Mouse (Mus musculus) liver, embryonic 14.5 days (tissue): Measurements from ENCODE around the gene Wdfy2. TPM values are rescaled to one million over a fixed set of nuclear protein-coding genes. Genes with fewer than 3 reads are reported as not detected.
A peak's percentile ranks its signal among the peaks of the same experiment; 100 is the strongest.

Source experiments
- ATAC-seq: fragments of 200-750 bp; cut with Nextera tagmentation; 2 replicates; pipeline ENCODE4 v1.8.0; 2017; ENCODE audit warnings: moderate number of reproducible peaks, mild to moderate bottlenecking, moderate library complexity; ENCODE audit not compliant: insufficient read depth
- DNase-seq, 3 experiments: peaks; one replicate each; pipeline ENCODE4 v3.0.0-alpha.2; 2012 to 2013; ENCODE audit warnings: low read depth in 3 of 3, low spot score in 3 of 3
- H3K27ac ChIP-seq: fragments of 300-500 bp; sonication (generic); 2 replicates; pipeline ENCODE4 v1.5.1; 2014; ENCODE audit warnings: moderate library complexity, mild to moderate bottlenecking, control low read depth, inconsistent platforms
- H3K27me3 ChIP-seq: fragments of 300-500 bp; sonication (generic); 2 replicates; pipeline ENCODE4 v1.6.1; 2014; ENCODE audit warnings: mild to moderate bottlenecking, low read length, moderate library complexity; ENCODE audit not compliant: control insufficient read depth, insufficient read depth
- H3K36me3 ChIP-seq: fragments of 300-500 bp; sonication (generic); replicated peaks from 2 replicates; pipeline ENCODE4 v1.6.1; 2014; ENCODE audit warnings: low read depth; ENCODE audit not compliant: control insufficient read depth, insufficient read depth
- H3K4me1 ChIP-seq, 2 experiments: fragments of 200-500 bp in 1 of 2; fragments of 300-500 bp in 1 of 2; sonication (generic) in 1 of 2; replicated peaks; 2 replicates each; pipeline ENCODE4 v1.6.1; 2012 to 2014; ENCODE audit warnings: antibody characterized with exemption in 1 of 2, inconsistent platforms in 1 of 2, low read length in 1 of 2; ENCODE audit not compliant: control insufficient read depth in 2 of 2, insufficient read depth in 2 of 2
- H3K4me2 ChIP-seq: fragments of 300-500 bp; sonication (generic); 2 replicates; pipeline ENCODE4 v1.6.1; 2014; ENCODE audit warnings: low read depth, mild to moderate bottlenecking, control low read depth, moderate library complexity
- H3K4me3 ChIP-seq, 2 experiments: fragments of 200-500 bp in 1 of 2; fragments of 300-500 bp in 1 of 2; sonication (generic) in 1 of 2; 2 replicates each; pipeline ENCODE4 v1.5.1; 2012 to 2014; ENCODE audit warnings: low read depth in 2 of 2, low read length in 2 of 2, mild to moderate bottlenecking in 2 of 2, control low read depth in 1 of 2, inconsistent platforms in 1 of 2, moderate library complexity in 1 of 2; ENCODE audit not compliant: insufficient read depth in 1 of 2
- H3K9ac ChIP-seq: fragments of 300-500 bp; sonication (generic); replicated peaks from 2 replicates; pipeline ENCODE4 v1.6.1; 2014; ENCODE audit warnings: mild to moderate bottlenecking, control low read depth, moderate library complexity
- H3K9me3 ChIP-seq: fragments of 300-500 bp; sonication (generic); 2 replicates; pipeline ENCODE4 v1.6.1; 2016; ENCODE audit warnings: low read length, mixed read lengths; ENCODE audit not compliant: control insufficient read depth
- CTCF ChIP-seq: IDR thresholded peaks from 2 replicates; pipeline ENCODE4 v1.5.1; 2016; ENCODE audit warnings: antibody characterized with exemption, low read depth, control low read depth
- EP300 ChIP-seq: IDR thresholded peaks from 2 replicates; pipeline ENCODE4 v1.6.1; 2016; ENCODE audit warnings: antibody characterized with exemption, low read depth
- WGBS: fragments of 180-500 bp; shearing (Covaris S2); extraction: QIAGEN DNeasy Blood & Tissue Kit; methylation state at CpG from one replicate; pipeline ENCODE4 v1.1.7; 2014; ENCODE audit not compliant: insufficient replicate concordance; 5-methylcytosine and 5-hydroxymethylcytosine counted together
- polyA plus RNA-seq, 2 experiments: library from polyadenylated mRNA; depleted of rRNA in 1 of 2; stranded (reverse) in 1 of 2; unstranded in 1 of 2; fragments of >200 nt; fragmentation: Nextera tagmentation in 1 of 2; extraction: Ambion mirVana in 1 of 2; gene quantifications; 2 replicates each; pipeline versions ENCODE4 v1.2.1 to v1.2.3; 2012 to 2014

Gene Wdfy2
- polyA plus RNA-seq (2012; rRNA removed) = 1.4 and 1.9 TPM in 2 replicates
- 2.7 and 3.6 TPM in 2 replicates for polyA plus RNA-seq (2014; fragmentation: Nextera tagmentation; extraction: Ambion mirVana)

DNA sequence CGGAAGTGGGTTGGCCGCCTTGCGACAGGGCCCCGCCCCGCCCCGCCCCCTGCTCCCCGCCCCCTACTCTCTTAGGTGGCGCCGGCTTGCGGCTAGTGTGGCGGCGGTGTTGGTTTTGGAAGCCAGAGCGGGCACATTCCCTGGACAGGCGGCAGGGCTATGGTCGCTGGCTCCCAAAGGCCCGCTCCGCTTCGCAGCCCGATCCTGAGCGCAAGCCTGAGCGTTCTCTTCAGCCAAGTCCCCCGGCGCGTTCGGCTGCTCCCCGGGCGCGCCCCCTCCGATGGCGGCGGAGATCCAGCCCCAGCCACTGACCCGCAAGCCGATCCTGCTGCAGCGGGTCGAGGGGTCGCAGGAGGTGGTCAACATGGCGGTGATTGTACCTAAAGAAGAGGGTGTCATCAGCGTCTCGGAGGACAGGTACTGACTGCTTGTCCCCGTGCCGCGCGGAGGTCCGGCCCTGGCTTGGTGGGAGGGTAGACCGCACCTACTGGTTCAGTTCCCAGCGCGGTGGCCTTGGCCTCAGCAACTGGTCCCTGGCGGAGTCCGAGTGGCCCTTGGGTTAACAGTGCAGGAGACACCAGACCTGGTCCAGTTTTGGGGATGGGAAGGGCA, at the start of gene Wdfy2:
Gene Wdfy2 (plus strand): TSS at position 38 of the 612 bp plus-strand sequence.
- peak within 1 kb of the TSS; percentile 53 for H3K9ac ChIP-seq
- H3K9me3 ChIP-seq = no peaks in the 10 kb centered on the region
- peak within 1 kb of the TSS; percentile 40 for H3K27ac ChIP-seq
- WGBS = under 1% methylated on average over 48 of the region's 49 CpGs
- TF ChIP-seq CTCF (no peak), EP300 (no peak)
- H3K36me3 ChIP-seq = no peaks in the 10 kb centered on the region
- ATAC-seq = peak; percentile 21
- H3K4me2 ChIP-seq = peak within 1 kb of the TSS; percentile 81
- H3K4me3 ChIP-seq = peak within 1 kb of the TSS; percentile 89 to 90
- DNase-seq = peak in 1 of 3 experiments; percentile 16
- peaks cover 3% of the 10 kb centered on the region; the same call in 1 of the 2 replicates for H3K27me3 ChIP-seq
- no peaks in the 10 kb centered on the region; a peak in 2 of 4 replicates for H3K4me1 ChIP-seq

- H3K27me3 ChIP-seq = no peaks in the 10 kb centered on the region
- H3K4me1 ChIP-seq = peaks cover 0 to 2% of the 10 kb centered on the region in 2 experiments; a peak in 1 of 4 replicates
- H3K4me3 ChIP-seq = no peak overlapping the region
- DNase-seq (no peak), ATAC-seq (no peak)
- WGBS = 24% methylated on average over 4 of the region's 4 CpGs
- TF ChIP-seq EP300 (no peak), CTCF (no peak)
- no peak overlapping the region for H3K27ac ChIP-seq
- no peaks in the 10 kb centered on the region for H3K9me3 ChIP-seq
- H3K4me2 ChIP-seq = no peak overlapping the region
- H3K36me3 ChIP-seq = no peaks in the 10 kb centered on the region
- no peak overlapping the region for H3K9ac ChIP-seq
These were observed 48.2 kb upstream of the Wdfy2 start for GRCm38 (mm10) chr14:62789282-62789681.

DNA sequence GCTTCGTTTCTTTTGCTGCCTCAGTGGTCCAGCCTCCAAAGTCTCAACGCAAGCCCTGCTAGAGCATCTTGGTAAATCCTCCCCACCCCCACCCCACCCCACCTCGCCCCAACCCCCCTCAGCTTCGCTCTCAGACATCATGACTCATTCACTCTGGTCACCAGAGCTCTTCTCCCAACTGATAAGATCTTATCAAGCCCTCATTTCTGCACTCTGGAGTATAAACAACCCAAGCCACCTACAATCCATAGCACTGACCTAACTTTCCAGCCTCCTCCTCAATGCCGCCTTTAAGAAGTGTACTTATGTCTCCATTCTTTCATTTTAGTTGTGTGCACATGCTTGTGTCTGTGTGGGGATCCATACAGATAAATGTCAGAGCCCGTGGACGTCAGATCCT, 41.8 kb upstream of the Wdfy2 start:
- TF ChIP-seq CTCF = no peak
- no peak for TF ChIP-seq EP300
- 39% methylated on average over 7 of the region's 7 CpGs for WGBS

DNA sequence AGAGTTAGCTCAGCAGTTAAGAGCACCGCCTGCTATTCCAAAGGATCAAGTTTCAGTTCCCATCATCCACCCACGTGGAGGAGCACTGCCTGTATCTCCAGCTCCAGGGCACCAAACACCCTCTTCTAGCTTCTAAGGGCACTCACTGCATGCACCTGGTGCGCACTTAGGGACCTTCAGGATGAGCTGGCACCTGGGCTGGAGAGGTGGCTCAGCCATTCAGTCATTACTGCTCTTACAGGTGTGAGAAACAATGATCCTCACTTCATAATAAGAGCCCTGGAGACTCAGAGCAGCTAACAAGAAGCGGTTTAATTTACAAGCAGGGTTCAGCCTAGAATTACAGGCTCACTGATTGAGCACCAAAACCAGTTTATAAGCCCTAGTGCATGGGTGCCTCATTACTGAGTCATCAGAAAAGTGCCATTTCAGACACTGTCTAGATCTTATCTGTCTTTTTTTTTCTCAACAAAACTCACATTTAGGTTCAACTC, 38.8 kb upstream of the Wdfy2 start:
- no peak overlapping the region for H3K27ac ChIP-seq
- no peak overlapping the region for H3K4me3 ChIP-seq
- no peaks in the 10 kb centered on the region for H3K9me3 ChIP-seq
- 0 out of 4 replicates have a peak, but pooled peaks cover 0 to 2% of the 10 kb centered on the region in 2 experiments for H3K4me1 ChIP-seq
- no peak for TF ChIP-seq EP300
- no peak for TF ChIP-seq CTCF
- no peaks in the 10 kb centered on the region for H3K36me3 ChIP-seq
- DNase-seq (no peak), ATAC-seq (no peak)
- H3K9ac ChIP-seq = no peak overlapping the region
- H3K4me2 ChIP-seq = no peak overlapping the region
- WGBS = 24% methylated on average over 4 of the region's 4 CpGs
- H3K27me3 ChIP-seq = no peaks in the 10 kb centered on the region

More for the DNA sequence above, 41.8 kb upstream of the Wdfy2 start:
- ATAC-seq (no peak), DNase-seq (no peak)
- Histone ChIP-seq H3K4me3 (no peak overlapping the region), H3K27ac (no peak overlapping the region), H3K9ac (no peak overlapping the region), H3K9me3 (no peaks in the 10 kb centered on the region), H3K36me3 (no peaks in the 10 kb centered on the region), H3K27me3 (no peaks in the 10 kb centered on the region), H3K4me2 (no peak overlapping the region), H3K4me1 (0 out of 4 replicates have a peak, but pooled peaks cover 0 to 2% of the 10 kb centered on the region in 2 experiments)

DNA sequence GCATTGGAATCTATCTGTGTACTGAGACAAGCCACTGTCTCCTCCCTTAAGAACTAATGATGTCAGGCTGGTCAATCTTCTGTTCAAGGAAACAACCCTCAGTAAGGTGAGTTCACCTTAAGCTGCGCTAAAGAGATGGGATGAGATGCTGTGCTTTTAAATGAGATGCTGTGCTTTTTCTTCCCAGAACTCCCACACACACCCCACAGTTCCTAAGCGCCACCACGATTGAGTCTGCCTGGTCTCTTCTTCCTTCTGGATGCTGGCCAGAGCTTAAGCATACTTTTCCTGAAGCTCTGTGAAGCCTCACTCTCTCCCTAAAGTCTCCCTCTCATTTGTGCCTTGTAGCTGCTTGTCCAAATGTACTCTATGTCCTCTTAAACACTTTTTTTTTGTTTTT, 36.7 kb upstream of the Wdfy2 start:
- H3K36me3 ChIP-seq = no peaks in the 10 kb centered on the region
- ATAC-seq (no peak), DNase-seq (no peak)
- H3K9ac ChIP-seq = no peak overlapping the region
- no peak overlapping the region for H3K4me3 ChIP-seq
- no peak overlapping the region for H3K4me2 ChIP-seq
- H3K4me1 ChIP-seq = 0 out of 4 replicates have a peak, but pooled peaks cover 0 to 1% of the 10 kb centered on the region in 2 experiments
- no peaks in the 10 kb centered on the region for H3K27me3 ChIP-seq
- TF ChIP-seq EP300 (no peak), CTCF (no peak)
- 67% methylated on average over 3 of the region's 3 CpGs for WGBS
- no peaks in the 10 kb centered on the region for H3K9me3 ChIP-seq
- H3K27ac ChIP-seq = no peak overlapping the region
